Mouse (Mus musculus) neural tube, embryonic 11.5 days (tissue): ENCODE data around the gene Med13l. TPM values are rescaled to one million over a fixed set of nuclear protein-coding genes. Genes with fewer than 3 reads are reported as not detected.

Source experiments
- ATAC-seq: fragments of 200-750 bp; cut with Nextera tagmentation; 2 replicates; pipeline ENCODE4 v1.8.0; 2017; ENCODE audit warnings: moderate number of reproducible peaks, mild to moderate bottlenecking, moderate TSS enrichment, moderate library complexity; ENCODE audit not compliant: insufficient read depth, low FRiP score, low TSS enrichment
- DNase-seq: peaks from one replicate; pipeline ENCODE4 v3.0.0-alpha.2; 2015; ENCODE audit warnings: low spot score
- H3K27ac ChIP-seq: fragments of 300-500 bp; sonication (generic); 2 replicates; pipeline ENCODE4 v1.5.1; 2014; ENCODE audit warnings: low read depth, mild to moderate bottlenecking, low read length
- H3K27me3 ChIP-seq: fragments of 300-500 bp; sonication (generic); 2 replicates; pipeline ENCODE4 v1.6.1; 2014; ENCODE audit warnings: mild to moderate bottlenecking, low read length, mixed read lengths; ENCODE audit not compliant: control insufficient read depth, insufficient read depth
- H3K36me3 ChIP-seq: fragments of 300-500 bp; sonication (generic); 2 replicates; pipeline ENCODE4 v1.6.1; 2014; ENCODE audit warnings: mild to moderate bottlenecking, low read length, moderate library complexity, mixed read lengths; ENCODE audit not compliant: control insufficient read depth, insufficient read depth
- H3K4me1 ChIP-seq: fragments of 300-500 bp; sonication (generic); 2 replicates; pipeline ENCODE4 v1.6.1; 2014; ENCODE audit warnings: low read length, mixed read lengths; ENCODE audit not compliant: control insufficient read depth, insufficient read depth
- H3K4me2 ChIP-seq: fragments of 300-500 bp; sonication (generic); 2 replicates; pipeline ENCODE4 v1.6.1; 2014; ENCODE audit warnings: low read depth, mild to moderate bottlenecking, moderate library complexity
- H3K4me3 ChIP-seq: fragments of 300-500 bp; sonication (generic); 2 replicates; pipeline ENCODE4 v1.5.1; 2014; ENCODE audit warnings: low read depth, low read length
- H3K9ac ChIP-seq: fragments of 300-500 bp; sonication (generic); 2 replicates; pipeline ENCODE4 v1.6.1; 2014; ENCODE audit warnings: mild to moderate bottlenecking, low read length
- H3K9me3 ChIP-seq: fragments of 300-500 bp; sonication (generic); 2 replicates; pipeline ENCODE4 v1.6.1; 2016; ENCODE audit warnings: low read length; ENCODE audit not compliant: control insufficient read depth
- WGBS: fragments of 180-500 bp; shearing (Covaris S2); extraction: QIAGEN DNeasy Blood & Tissue Kit; methylation state at CpG from one replicate; pipeline ENCODE4 v1.1.7; 2014; 5-methylcytosine and 5-hydroxymethylcytosine counted together
- polyA plus RNA-seq: library from polyadenylated mRNA; unstranded; fragments of >200 nt; fragmentation: Nextera tagmentation; extraction: Ambion mirVana; gene quantifications from 2 replicates; pipeline ENCODE4 v1.2.1, GENCODE M21; 2014

Med13l gene
- polyA plus RNA-seq, 1 experiment from 2014 or later, result 14.6 TPM

DNA sequence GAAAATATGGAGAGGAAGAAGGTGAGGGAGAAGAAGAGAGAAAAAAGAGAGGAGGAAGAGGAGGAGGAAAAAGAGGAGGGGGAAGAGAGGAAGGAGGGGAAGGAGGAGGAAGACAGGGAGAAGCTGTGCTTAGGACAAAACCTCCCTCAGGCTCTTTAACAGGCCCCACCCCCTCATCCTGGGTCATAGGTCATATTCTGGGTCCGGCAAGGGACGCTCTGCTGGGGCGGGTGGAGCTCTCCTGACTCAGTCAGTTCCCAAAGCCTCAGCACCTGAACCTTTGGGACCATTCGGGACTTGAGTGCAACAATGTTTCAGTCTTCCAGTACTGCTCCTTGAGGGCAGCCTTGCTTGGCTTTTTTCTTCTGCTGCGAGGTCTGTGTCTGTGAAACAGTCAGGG, 241.1 kb downstream of the Med13l start:
- no peaks in the 10 kb centered on the region for H3K27me3 ChIP-seq
- H3K27ac ChIP-seq, result no peak overlapping the region
- no peaks in the 10 kb centered on the region for H3K4me1 ChIP-seq
- H3K9ac ChIP-seq, result no peak overlapping the region
- H3K36me3 ChIP-seq, result no peaks in the 10 kb centered on the region
- H3K9me3 ChIP-seq, result no peaks in the 10 kb centered on the region
- no peak overlapping the region for H3K4me2 ChIP-seq
- DNase-seq (no peak), ATAC-seq (no peak)
- H3K4me3 ChIP-seq, result no peak overlapping the region
- 27% methylated on average over 5 of the region's 5 CpGs for WGBS

GRCm38 (mm10) chr5:118802036-118802435, 241.6 kb downstream of the Med13l start:
- Histone ChIP-seq H3K9me3 (no peaks in the 10 kb centered on the region), H3K4me2 (no peak overlapping the region), H3K27ac (no peak overlapping the region), H3K36me3 (no peaks in the 10 kb centered on the region), H3K27me3 (no peaks in the 10 kb centered on the region), H3K4me1 (no peaks in the 10 kb centered on the region), H3K4me3 (no peak overlapping the region), H3K9ac (no peak overlapping the region)
- DNase-seq (no peak), ATAC-seq (no peak)
- 70% methylated on average over 7 of the region's 7 CpGs for WGBS

GRCm38 (mm10) chr5:118808946-118809345, 248.5 kb downstream of the Med13l start:
- ATAC-seq (no peak), DNase-seq (no peak)
- Histone ChIP-seq H3K4me3 (no peak overlapping the region), H3K9ac (no peak overlapping the region), H3K9me3 (no peaks in the 10 kb centered on the region), H3K36me3 (no peaks in the 10 kb centered on the region), H3K4me1 (no peaks in the 10 kb centered on the region), H3K27me3 (no peaks in the 10 kb centered on the region), H3K4me2 (no peak overlapping the region), H3K27ac (no peak overlapping the region)
- WGBS, result 89% methylated on average over 12 of the region's 12 CpGs

- no peak overlapping the region for H3K4me3 ChIP-seq
Measured at GRCm38 (mm10) chr5:118809588-118809987, 249.1 kb downstream of the Med13l start.

DNA sequence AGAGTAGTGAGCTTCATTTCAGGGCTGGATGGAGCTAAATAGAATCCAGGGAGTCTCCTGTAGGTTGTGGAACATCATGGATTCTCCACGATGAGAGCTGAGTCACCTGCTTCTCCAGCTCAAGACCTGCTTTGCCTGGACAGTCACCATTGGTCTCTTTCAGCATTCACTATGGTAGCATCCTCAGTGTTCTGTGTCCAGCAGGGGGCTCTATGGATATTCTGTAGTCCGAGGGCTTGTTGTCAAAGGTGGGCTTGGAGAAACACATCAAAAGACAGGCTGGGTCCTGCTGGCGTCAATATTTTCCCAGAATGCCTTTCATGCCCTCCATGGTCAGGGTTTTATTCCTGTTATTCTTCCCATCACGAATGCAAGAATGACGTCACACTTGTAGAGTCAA, 251.2 kb downstream of the Med13l start:
- DNase-seq, result no peak

More at GRCm38 (mm10) chr5:118809588-118809987, 249.1 kb downstream of the Med13l start:
- Histone ChIP-seq H3K27me3 (no peaks in the 10 kb centered on the region), H3K9ac (no peak overlapping the region), H3K9me3 (no peaks in the 10 kb centered on the region), H3K36me3 (no peaks in the 10 kb centered on the region), H3K4me2 (no peak overlapping the region), H3K27ac (no peak overlapping the region), H3K4me1 (no peaks in the 10 kb centered on the region)
- WGBS, result 81% methylated on average over 5 of the region's 5 CpGs
- ATAC-seq (no peak), DNase-seq (no peak)

DNA sequence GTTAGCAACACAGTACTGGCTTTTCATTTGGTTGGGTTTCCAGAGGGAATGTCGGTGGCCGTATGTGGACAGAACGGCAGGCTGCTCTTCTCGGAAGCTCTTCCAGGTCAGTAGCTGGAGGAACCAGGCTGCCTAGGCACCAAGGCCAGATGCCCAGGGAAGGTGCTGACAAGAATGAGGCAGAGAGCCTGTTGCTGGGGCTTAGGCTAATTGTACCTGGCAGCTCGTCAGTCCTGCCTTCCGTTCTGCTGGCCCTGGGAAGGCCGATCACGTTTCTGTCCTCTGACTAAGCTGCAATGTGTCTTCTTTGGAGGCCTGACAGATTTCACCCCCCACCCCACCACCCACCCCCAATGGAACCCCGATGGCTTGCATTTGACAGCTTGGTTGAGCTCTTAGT, 251.9 kb downstream of the Med13l start:
- Histone ChIP-seq H3K9ac (no peak overlapping the region), H3K4me2 (no peak overlapping the region), H3K9me3 (no peaks in the 10 kb centered on the region), H3K27ac (no peak overlapping the region), H3K36me3 (no peaks in the 10 kb centered on the region), H3K4me1 (no peaks in the 10 kb centered on the region), H3K27me3 (no peaks in the 10 kb centered on the region), H3K4me3 (no peak overlapping the region)
- DNase-seq (no peak), ATAC-seq (no peak)
- WGBS, result 84% methylated on average over 9 of the region's 9 CpGs

More for the DNA sequence above, 251.2 kb downstream of the Med13l start:
- Histone ChIP-seq H3K4me1 (no peaks in the 10 kb centered on the region), H3K4me2 (no peak overlapping the region), H3K9ac (no peak overlapping the region), H3K9me3 (no peaks in the 10 kb centered on the region), H3K27ac (no peak overlapping the region), H3K27me3 (no peaks in the 10 kb centered on the region), H3K4me3 (no peak overlapping the region), H3K36me3 (no peaks in the 10 kb centered on the region)
- WGBS, result 69% methylated on average over 5 of the region's 5 CpGs
- ATAC-seq, result no peak

DNA sequence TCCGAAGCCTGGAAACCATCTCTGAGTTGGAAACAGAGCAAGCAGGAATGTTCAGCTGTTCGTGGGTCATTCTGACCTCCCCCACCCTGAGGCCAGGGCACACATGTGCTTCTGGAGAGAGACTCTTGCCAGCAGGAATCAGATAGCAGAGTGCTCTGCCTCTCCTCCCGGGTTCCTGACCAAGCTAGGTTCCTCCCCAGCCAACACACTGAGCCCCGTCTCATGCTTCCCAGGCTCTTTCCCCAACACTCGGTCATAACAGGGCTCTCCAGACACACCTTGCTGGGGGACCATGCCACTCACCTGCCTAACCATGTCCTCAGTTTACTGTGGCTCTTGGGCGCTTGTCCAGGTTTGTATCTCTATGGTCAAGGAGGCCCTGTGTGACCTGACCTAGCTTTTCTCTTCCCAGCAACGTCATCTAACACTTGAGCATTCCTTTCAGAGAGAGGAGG, 252.5 kb downstream of the Med13l start:
- no peaks in the 10 kb centered on the region for H3K36me3 ChIP-seq
- DNase-seq (no peak), ATAC-seq (no peak)
- H3K9me3 ChIP-seq, result no peaks in the 10 kb centered on the region
- no peak overlapping the region for H3K27ac ChIP-seq
- H3K27me3 ChIP-seq, result no peaks in the 10 kb centered on the region
- H3K9ac ChIP-seq, result no peak overlapping the region
- 70% methylated on average over 7 of the region's 7 CpGs for WGBS
- no peak overlapping the region for H3K4me3 ChIP-seq
- no peaks in the 10 kb centered on the region for H3K4me1 ChIP-seq
- no peak overlapping the region for H3K4me2 ChIP-seq

GRCm38 (mm10) chr5:118814052-118814451, 253.6 kb downstream of the Med13l start:
- H3K9me3 ChIP-seq, result no peaks in the 10 kb centered on the region
- no peak for ATAC-seq
- H3K27me3 ChIP-seq, result no peaks in the 10 kb centered on the region
- H3K9ac ChIP-seq, result no peak overlapping the region
- H3K4me2 ChIP-seq, result no peak overlapping the region
- no peaks in the 10 kb centered on the region for H3K36me3 ChIP-seq
- 59% methylated on average over 6 of the region's 6 CpGs for WGBS
- H3K4me1 ChIP-seq, result no peaks in the 10 kb centered on the region
- H3K4me3 ChIP-seq, result no peak overlapping the region
- H3K27ac ChIP-seq, result no peak overlapping the region
- DNase-seq, result no peak
